Mouse (Mus musculus): ENCODE results near the gene Smc3.
A peak's percentile ranks its signal among the peaks of the same experiment; 100 is the strongest.

Gene Smc3

GRCm38 (mm10) chr19:53577025-53577800, 23.0 kb upstream of the Smc3 start:
- DNase-seq = peak; percentile 89

GRCm38 (mm10) chr19:53578597-53579252, 21.5 kb upstream of the Smc3 start:
- DNase-seq = peak; percentile 82

- peak; percentile 78 for DNase-seq
Observed at GRCm38 (mm10) chr19:53580271-53580670, 19.9 kb upstream of the Smc3 start.

- peak; percentile 59 for DNase-seq
Observed at GRCm38 (mm10) chr19:53587686-53588085, 12.5 kb upstream of the Smc3 start.

- DNase-seq = peak; percentile 29
Observed at GRCm38 (mm10) chr19:53588968-53589367, 11.2 kb upstream of the Smc3 start, which contains the start of gene Nutf2-ps1. Nutf2-ps1 (minus strand) TSS chr19:53589068.

- peak; percentile 61 for DNase-seq
Observed at GRCm38 (mm10) chr19:53596723-53597474, 3.3 kb upstream of the Smc3 start.

GRCm38 (mm10) chr19:53600549-53601362, 558 bp downstream of the Smc3 start:
- peak; percentile 95 for DNase-seq

- DNase-seq = no peak
Observed at GRCm38 (mm10) chr19:53601363-53601655, 1.1 kb downstream of the Smc3 start.

- DNase-seq = peak; percentile 73
Observed at GRCm38 (mm10) chr19:53608921-53609320, 8.7 kb downstream of the Smc3 start.

- DNase-seq = peak; percentile 57
Observed at GRCm38 (mm10) chr19:53621681-53622080, 21.5 kb downstream of the Smc3 start.

- DNase-seq = peak; percentile 74
Observed at GRCm38 (mm10) chr19:53638041-53638440, 37.8 kb downstream of the Smc3 start.

- peak; percentile 37 for DNase-seq
Observed at GRCm38 (mm10) chr19:53638727-53639126, 38.5 kb downstream of the Smc3 start.

- DNase-seq = peak; percentile 82
Observed at GRCm38 (mm10) chr19:53644020-53644595, 43.9 kb downstream of the Smc3 start.

- DNase-seq = peak; percentile 90
Observed at GRCm38 (mm10) chr19:53647301-53647700, 47.1 kb downstream of the Smc3 start.

GRCm38 (mm10) chr19:53648056-53648455, 47.9 kb downstream of the Smc3 start:
- DNase-seq = peak; percentile 88

- DNase-seq = peak; percentile 95
Observed at GRCm38 (mm10) chr19:53648802-53649236, 48.6 kb downstream of the Smc3 start.

GRCm38 (mm10) chr19:53649361-53649760, 49.2 kb downstream of the Smc3 start:
- DNase-seq = peak; percentile 86

- peak; percentile 90 for DNase-seq
Observed at GRCm38 (mm10) chr19:53649802-53650201, 49.6 kb downstream of the Smc3 start.

- DNase-seq = peak; percentile 85
Observed at GRCm38 (mm10) chr19:53650921-53651320, 50.7 kb downstream of the Smc3 start.

- no peak for DNase-seq
Observed at GRCm38 (mm10) chr19:53652267-53652666, 52.1 kb downstream of the Smc3 start.

GRCm38 (mm10) chr19:53653624-53654467, 53.6 kb downstream of the Smc3 start:
- peak; percentile 93 for DNase-seq
